Comparison of ENCODE assay signal across 9 mouse cellular contexts in genomic region chr5:106002330-106002729, GRCm38 (mm10).
DNase-seq lines count a peak whose midpoint lies in the region; ATAC-seq lines count a peak whose summit lies in the region.
"Had no signal": no experiment of that assay in that cellular context is flagged by ENCODE, and none has a peak within 500 bp of the region (broad histone marks: within the 10 kb centered on the region; RNA-seq: fewer than 3 reads in every experiment).

No protein-coding gene starts in this region.

- WGBS in limb, embryonic 11.5 days = 34% methylated on average over 7 of the region's 7 CpGs
- 37% methylated on average over 7 of the region's 7 CpGs for WGBS in limb, embryonic 10.5 days
- WGBS in midbrain, embryonic 16.5 days = 26% methylated on average over 7 of the region's 7 CpGs

- ATAC-seq in frontal cortex, adult (ENCODE audit: low TSS enrichment) = peak; percentile 55; the same call in 1 of the 2 replicates
- no peak for ATAC-seq in limb, embryonic 11.5 days (ENCODE audit: insufficient number of reproducible peaks, low FRiP score, low TSS enrichment, low read depth)
- ATAC-seq in midbrain, embryonic 16.5 days = peak; percentile 53; the same call in 1 of the 2 replicates

- H3K4me1 ChIP-seq in limb, embryonic 11.5 days (ENCODE audit: control insufficient read depth, insufficient read depth, low read length) = peaks cover 3% of the 10 kb centered on the region; the same call in 1 of the 2 replicates
- H3K4me1 ChIP-seq in limb, embryonic 10.5 days = peaks cover 9% of the 10 kb centered on the region; the same call in 1 of the 2 replicates
- H3K4me1 ChIP-seq in midbrain, embryonic 16.5 days (ENCODE audit: control insufficient read depth, insufficient read depth, low read length) = peaks cover 12% of the 10 kb centered on the region

- H3K4me2 ChIP-seq in limb, embryonic 11.5 days (ENCODE audit: low read depth, severe bottlenecking) = no peak overlapping the region
- H3K4me2 ChIP-seq in midbrain, embryonic 16.5 days (ENCODE audit: low read length) = no peak overlapping the region

- no peak overlapping the region for H3K4me3 ChIP-seq in limb, embryonic 11.5 days (ENCODE audit: low read depth, low read length)
- no peak overlapping the region for H3K4me3 ChIP-seq in limb, embryonic 10.5 days
- H3K4me3 ChIP-seq in midbrain, embryonic 16.5 days (ENCODE audit: low read depth, low read length) = no peak overlapping the region

- H3K36me3 ChIP-seq in limb, embryonic 11.5 days (ENCODE audit: control insufficient read depth, insufficient read depth, low read length) = no peaks in the 10 kb centered on the region
- H3K36me3 ChIP-seq in limb, embryonic 10.5 days = no peaks in the 10 kb centered on the region
- H3K36me3 ChIP-seq in midbrain, embryonic 16.5 days (ENCODE audit: control insufficient read depth, insufficient read depth, low read length) = no peaks in the 10 kb centered on the region

- no peak overlapping the region for H3K27ac ChIP-seq in limb, embryonic 11.5 days (replicated peaks; ENCODE audit: low read depth, low read length)
- H3K27ac ChIP-seq in limb, embryonic 10.5 days = no peak overlapping the region
- H3K27ac ChIP-seq in midbrain, embryonic 16.5 days (ENCODE audit: low read length) = no peak overlapping the region
- H3K27ac ChIP-seq: macrophage had no signal

- DNase-seq in frontal cortex, postnatal 10 days (ENCODE audit: low spot score in 2 of 2) = no peak
- DNase-seq in limb, embryonic 11.5 days (ENCODE audit: low spot score) = peak; percentile 32
- DNase-seq in limb, embryonic 10.5 days (ENCODE audit: low spot score) = no peak
- DNase-seq in embryo, embryonic 10 days (ENCODE audit: low spot score) = peak; percentile 56
- no peak for DNase-seq in spleen, postnatal 14 days (ENCODE audit: low spot score in 2 of 2)
- no peak for DNase-seq in right cerebral cortex, adult 18-20 months

- H3K9ac ChIP-seq in limb, embryonic 11.5 days (ENCODE audit: low read length) = no peak overlapping the region
- H3K9ac ChIP-seq in midbrain, embryonic 16.5 days (ENCODE audit: low read depth, low read length) = no peak overlapping the region

- no peaks in the 10 kb centered on the region for H3K9me3 ChIP-seq in limb, embryonic 11.5 days (ENCODE audit: control insufficient read depth, low read length)
- no peaks in the 10 kb centered on the region for H3K9me3 ChIP-seq in limb, embryonic 10.5 days (replicated peaks)
- H3K9me3 ChIP-seq in midbrain, embryonic 16.5 days (replicated peaks; ENCODE audit: control insufficient read depth, low read length, poor library complexity, severe bottlenecking) = no peaks in the 10 kb centered on the region

- no peaks in the 10 kb centered on the region for H3K27me3 ChIP-seq in limb, embryonic 11.5 days (ENCODE audit: control insufficient read depth, insufficient read depth, low read length)
- peaks cover 10% of the 10 kb centered on the region; the same call in 1 of the 2 replicates for H3K27me3 ChIP-seq in limb, embryonic 10.5 days (ENCODE audit: low read depth, poor library complexity, severe bottlenecking)
- H3K27me3 ChIP-seq in midbrain, embryonic 16.5 days (ENCODE audit: control insufficient read depth, insufficient read depth, low read depth, low read length) = no peaks in the 10 kb centered on the region

Comparison
In these comparisons a context has a peak if more than half of its experiments do, and no peak if none do; other contexts are left out.
1. DNase-seq: peak in limb, embryonic 11.5 days (single experiment) and embryo, embryonic 10 days (single experiment); none in frontal cortex, postnatal 10 days (0 of 2), limb, embryonic 10.5 days (single experiment), spleen, postnatal 14 days (0 of 2) and right cerebral cortex, adult 18-20 months (single experiment).